Mouse (Mus musculus) urinary bladder, postnatal 10 days (tissue): ENCODE measurements around the gene Rpl13a.
"Not testable (repeated sequence)": the region's sequence is repeated elsewhere in the genome, so short reads cannot be mapped to it uniquely, and the experiment has no call there.

ENCODE experiments used
- DNase-seq: peaks from one replicate; pipeline ENCODE4 v3.0.0; 2022; ENCODE audit warnings: low spot score

The Rpl13a gene

GRCm38 (mm10) chr7:45128624-45129246 lies at the start of gene Rpl13a:
Gene Rpl13a, minus strand, starts transcription at chr7:45128761.
- DNase-seq: peak; percentile 88

GRCm38 (mm10) chr7:45176356-45176755 lies 47.8 kb upstream of the Rpl13a start:
- DNase-seq: no peak

GRCm38 (mm10) chr7:45175929-45176328 lies 47.4 kb upstream of the Rpl13a start:
- no peak for DNase-seq

GRCm38 (mm10) chr7:45175398-45175797 lies 46.8 kb upstream of the Rpl13a start:
- no peak for DNase-seq

GRCm38 (mm10) chr7:45174567-45175280 lies 46.2 kb upstream of the Rpl13a start:
- no peak for DNase-seq

- not testable (repeated sequence) for DNase-seq
These were observed 45.2 kb upstream of the Rpl13a start for GRCm38 (mm10) chr7:45173772-45174171.

- DNase-seq: no peak
These were observed 44.4 kb upstream of the Rpl13a start for GRCm38 (mm10) chr7:45172974-45173373.

- no peak for DNase-seq
These were observed 40.9 kb upstream of the Rpl13a start for GRCm38 (mm10) chr7:45169495-45169894.

GRCm38 (mm10) chr7:45168656-45169055 lies 40.1 kb upstream of the Rpl13a start:
- no peak for DNase-seq

GRCm38 (mm10) chr7:45167761-45168445 lies 39.3 kb upstream of the Rpl13a start:
- DNase-seq: no peak

- no peak for DNase-seq
These were observed 38.4 kb upstream of the Rpl13a start for GRCm38 (mm10) chr7:45166950-45167401.

- no peak for DNase-seq
These were observed 37.1 kb upstream of the Rpl13a start for GRCm38 (mm10) chr7:45165701-45166100.

- DNase-seq: no peak
These were observed 36.3 kb upstream of the Rpl13a start for GRCm38 (mm10) chr7:45164833-45165232.

GRCm38 (mm10) chr7:45163735-45164490 lies 35.4 kb upstream of the Rpl13a start, which contains the start of gene Slc17a7:
Gene Slc17a7, plus strand, starts transcription at chr7:45163949.
- no peak for DNase-seq

GRCm38 (mm10) chr7:45162996-45163615 lies 34.5 kb upstream of the Rpl13a start:
- no peak for DNase-seq

GRCm38 (mm10) chr7:45162551-45162950 lies 34.0 kb upstream of the Rpl13a start:
- DNase-seq: no peak

- peak; percentile 75 for DNase-seq
These were observed 33.3 kb upstream of the Rpl13a start for GRCm38 (mm10) chr7:45161612-45162473.

GRCm38 (mm10) chr7:45160866-45161265 lies 32.3 kb upstream of the Rpl13a start:
- no peak for DNase-seq

GRCm38 (mm10) chr7:45160316-45160800 lies 31.8 kb upstream of the Rpl13a start:
- DNase-seq: no peak

GRCm38 (mm10) chr7:45158991-45159390 lies 30.4 kb upstream of the Rpl13a start:
- DNase-seq: no peak

- no peak for DNase-seq
These were observed 28.9 kb upstream of the Rpl13a start for GRCm38 (mm10) chr7:45157459-45157858.
